Mouse (Mus musculus) myocyte (in vitro differentiated cells): ENCODE data around the gene Prmt7. TPM values are rescaled to one million over a fixed set of nuclear protein-coding genes. Genes with fewer than 3 reads are reported as not detected.

ENCODE experiments used
- H3K27me3 ChIP-seq: one replicate; pipeline ENCODE4 v1.6.1; 2011; ENCODE audit not compliant: control insufficient read depth, insufficient read depth, insufficient read length
- H3K36me3 ChIP-seq: one replicate; pipeline ENCODE4 v1.6.1; 2011; ENCODE audit not compliant: control insufficient read depth, insufficient read depth
- H3K4me2 ChIP-seq: one replicate; pipeline ENCODE4 v1.6.1; 2011; ENCODE audit warnings: low read depth, control low read depth
- H3K4me3 ChIP-seq: one replicate; pipeline ENCODE4 v1.5.1; 2011; ENCODE audit warnings: mild to moderate bottlenecking, control low read depth, moderate library complexity
- H3K79me2 ChIP-seq: one replicate; pipeline ENCODE4 v1.6.1; 2011; ENCODE audit not compliant: control insufficient read depth, insufficient read depth
- H3ac ChIP-seq: one replicate; pipeline ENCODE4 v1.6.1; 2011; ENCODE audit not compliant: control insufficient read depth, insufficient read length
- CEBPB ChIP-seq: IDR thresholded peaks from 2 replicates; pipeline ENCODE4 v1.6.1; 2011; ENCODE audit warnings: mild to moderate bottlenecking, moderate library complexity; ENCODE audit not compliant: poor library complexity, insufficient read depth, severe bottlenecking
- E2F4 ChIP-seq: IDR thresholded peaks from one replicate; pipeline ENCODE4 v1.6.1; 2011; ENCODE audit warnings: mild to moderate bottlenecking, control low read depth, moderate library complexity; ENCODE audit not compliant: insufficient read depth
- MAX ChIP-seq: IDR thresholded peaks from one replicate; pipeline ENCODE4 v1.6.1; 2011; ENCODE audit warnings: low read depth, mild to moderate bottlenecking, control low read depth
- MYOD1 ChIP-seq, 3 experiments: IDR thresholded peaks; one replicate each; pipeline ENCODE4 v1.6.1; 2011; ENCODE audit warnings: control low read depth in 2 of 3, low read depth in 2 of 3, mild to moderate bottlenecking in 2 of 3, moderate library complexity in 1 of 3; ENCODE audit not compliant: insufficient read length in 2 of 3, control insufficient read depth in 1 of 3
- MYOG ChIP-seq, 3 experiments: IDR thresholded peaks; one replicate each; pipeline ENCODE4 v1.6.1; 2011; ENCODE audit warnings: control low read depth in 2 of 3, low read depth in 2 of 3, mild to moderate bottlenecking in 2 of 3; ENCODE audit not compliant: insufficient read length in 2 of 3, control insufficient read depth in 1 of 3, insufficient read depth in 1 of 3
- POLR2A ChIP-seq: IDR thresholded peaks from one replicate; pipeline ENCODE4 v1.6.1; 2011; ENCODE audit warnings: low read depth, mild to moderate bottlenecking, control low read depth, moderate library complexity; ENCODE audit not compliant: insufficient read length
- POLR2AphosphoS2 ChIP-seq: IDR thresholded peaks from one replicate; pipeline ENCODE4 v1.6.1; 2011; ENCODE audit warnings: low read depth, control low read depth; ENCODE audit not compliant: insufficient read length
- REST ChIP-seq: IDR thresholded peaks from one replicate; pipeline ENCODE4 v1.6.1; 2011; ENCODE audit warnings: mild to moderate bottlenecking, control low read depth, moderate library complexity; ENCODE audit not compliant: insufficient read depth, insufficient read length
- SRF ChIP-seq: IDR thresholded peaks from one replicate; pipeline ENCODE4 v1.6.1; 2011; ENCODE audit warnings: low read depth; ENCODE audit not compliant: control insufficient read depth, insufficient read length
- TCF12 ChIP-seq: IDR thresholded peaks from one replicate; pipeline ENCODE4 v1.6.1; 2011; ENCODE audit warnings: mild to moderate bottlenecking, control low read depth; ENCODE audit not compliant: poor library complexity, insufficient read depth, severe bottlenecking
- TCF3 ChIP-seq: IDR thresholded peaks from one replicate; pipeline ENCODE4 v1.6.1; 2011; ENCODE audit warnings: low read depth, control low read depth; ENCODE audit not compliant: insufficient read length
- USF1 ChIP-seq: IDR thresholded peaks from one replicate; pipeline ENCODE4 v1.6.1; 2011; ENCODE audit warnings: low read depth, mild to moderate bottlenecking, control low read depth, moderate library complexity
- polyA plus RNA-seq: library from polyadenylated mRNA; unstranded; fragments of >200 nt; fragmentation: generic; extraction: Trizol; gene quantifications from one replicate; pipeline ENCODE4 v1.2.1, GENCODE M21; 2012; ENCODE audit warnings: missing spikeins

Gene Prmt7
- polyA plus RNA-seq, 1 experiment: 36.4 TPM

- TF ChIP-seq MAX (no peak), TCF12 (no peak), SRF (no peak), MYOD1 (IDR thresholded peaks at IDR 0.05; ENCODE audit: control insufficient read depth in 1 of 3, insufficient read length in 2 of 3, low read depth in 2 of 3) (no peak)
- no peaks in the 10 kb centered on the region for H3K36me3 ChIP-seq
- no peaks in the 10 kb centered on the region for H3K79me2 ChIP-seq
- H3K4me3 ChIP-seq: no peak overlapping the region
- H3K27me3 ChIP-seq: peaks cover 55% of the 10 kb centered on the region
- no peak overlapping the region for H3ac ChIP-seq
- H3K4me2 ChIP-seq: no peak overlapping the region
Measured at GRCm38 (mm10) chr8:106298846-106299245, 88.1 kb downstream of the Prmt7 start.

GRCm38 (mm10) chr8:106299686-106300085 is 89.0 kb downstream of the Prmt7 start:
- Histone ChIP-seq H3K27me3 (peaks cover 53% of the 10 kb centered on the region), H3K36me3 (no peaks in the 10 kb centered on the region), H3K4me2 (no peak overlapping the region), H3K79me2 (no peaks in the 10 kb centered on the region), H3K4me3 (no peak overlapping the region), H3ac (no peak overlapping the region)
- TF ChIP-seq MYOD1 (IDR thresholded peaks at IDR 0.05; ENCODE audit: control insufficient read depth in 1 of 3, insufficient read length in 2 of 3, low read depth in 2 of 3) (no peak), TCF12 (no peak), POLR2AphosphoS2 (no peak), POLR2A (no peak), USF1 (no peak), E2F4 (no peak), CEBPB (no peak), TCF3 (no peak), REST (no peak), MAX (no peak), SRF (no peak), MYOG (IDR thresholded peaks at IDR 0.05; ENCODE audit: control insufficient read depth in 1 of 3, insufficient read depth in 1 of 3, insufficient read length in 2 of 3, low read depth in 2 of 3) (no peak)

GRCm38 (mm10) chr8:106300739-106301715 is 90.3 kb downstream of the Prmt7 start:
- no peak overlapping the region for H3K4me2 ChIP-seq
- no peak overlapping the region for H3ac ChIP-seq
- H3K36me3 ChIP-seq: no peaks in the 10 kb centered on the region
- no peaks in the 10 kb centered on the region for H3K79me2 ChIP-seq
- H3K4me3 ChIP-seq: no peak overlapping the region
- H3K27me3 ChIP-seq: peaks cover 49% of the 10 kb centered on the region
- TF ChIP-seq TCF12 (no peak), TCF3 (no peak), USF1 (no peak), CEBPB (no peak), MYOD1 (IDR thresholded peaks at IDR 0.05; ENCODE audit: control insufficient read depth in 1 of 3, insufficient read length in 2 of 3, low read depth in 2 of 3) (no peak), SRF (no peak), POLR2A (no peak), REST (no peak), POLR2AphosphoS2 (no peak), MYOG (IDR thresholded peaks at IDR 0.05; ENCODE audit: control insufficient read depth in 1 of 3, insufficient read depth in 1 of 3, insufficient read length in 2 of 3, low read depth in 2 of 3) (no peak), E2F4 (no peak), MAX (no peak)

Other genes starting within 250 kb of the Prmt7 start
- 95.7 TPM for gene Slc12a4, start 244.8 kb upstream of the Prmt7 start, polyA plus RNA-seq
- not detected for gene Dpep3, start 231.5 kb upstream of the Prmt7 start, polyA plus RNA-seq
- gene Dus2, start 219.6 kb upstream of the Prmt7 start, polyA plus RNA-seq: 30.4 TPM
- gene Dpep2nb, start 205.0 kb upstream of the Prmt7 start, polyA plus RNA-seq: not detected
- gene Ddx28, start 199.1 kb upstream of the Prmt7 start, polyA plus RNA-seq: 20.6 TPM
- 11.8 TPM for gene Nfatc3, start 152.1 kb upstream of the Prmt7 start, polyA plus RNA-seq
- gene Esrp2, start 74.0 kb upstream of the Prmt7 start, polyA plus RNA-seq: 0.17 TPM
- gene Pla2g15, start 60.5 kb upstream of the Prmt7 start, polyA plus RNA-seq: 9.6 TPM
- gene Slc7a6, start 42.1 kb upstream of the Prmt7 start, polyA plus RNA-seq: 12.8 TPM
- 21.7 TPM for gene Slc7a6os, start within 50 bp of the Prmt7 start, polyA plus RNA-seq
- 0.02 TPM for gene Smpd3, start 127.1 kb downstream of the Prmt7 start, polyA plus RNA-seq
- gene Zfp90, start 204.4 kb downstream of the Prmt7 start, polyA plus RNA-seq: 3.9 TPM